Mouse (Mus musculus): ENCODE measurements around the gene Chit1.

Gene Chit1

GRCm38 (mm10) chr1:134099516-134100235, 11.4 kb upstream of the Chit1 start:
- DNase-seq = peak; percentile 38

DNA sequence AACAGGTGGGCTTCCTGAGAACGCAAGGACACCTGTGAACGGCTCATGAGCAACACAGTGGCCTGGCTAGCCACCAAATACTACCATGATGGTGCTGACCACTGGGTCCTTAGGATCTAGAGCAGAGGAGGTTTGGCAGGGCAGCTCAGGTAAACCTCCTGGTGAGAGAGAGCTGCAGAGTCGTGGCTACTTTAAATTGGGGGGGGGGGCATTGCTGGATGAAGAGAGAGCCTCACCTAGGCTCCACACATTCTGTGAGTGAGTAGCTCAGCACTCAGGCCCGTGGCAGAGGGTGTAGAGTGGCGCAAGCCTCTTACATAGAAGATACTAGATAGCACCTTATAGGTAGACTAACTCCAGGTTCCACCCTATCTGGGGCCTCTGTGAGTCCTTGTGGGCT, 10.6 kb upstream of the Chit1 start:
- DNase-seq = no peak

- no peak for DNase-seq
Observed at GRCm38 (mm10) chr1:134100928-134101327, 10.1 kb upstream of the Chit1 start.

- no peak for DNase-seq
Observed at GRCm38 (mm10) chr1:134101593-134101992, 9.4 kb upstream of the Chit1 start.

DNA sequence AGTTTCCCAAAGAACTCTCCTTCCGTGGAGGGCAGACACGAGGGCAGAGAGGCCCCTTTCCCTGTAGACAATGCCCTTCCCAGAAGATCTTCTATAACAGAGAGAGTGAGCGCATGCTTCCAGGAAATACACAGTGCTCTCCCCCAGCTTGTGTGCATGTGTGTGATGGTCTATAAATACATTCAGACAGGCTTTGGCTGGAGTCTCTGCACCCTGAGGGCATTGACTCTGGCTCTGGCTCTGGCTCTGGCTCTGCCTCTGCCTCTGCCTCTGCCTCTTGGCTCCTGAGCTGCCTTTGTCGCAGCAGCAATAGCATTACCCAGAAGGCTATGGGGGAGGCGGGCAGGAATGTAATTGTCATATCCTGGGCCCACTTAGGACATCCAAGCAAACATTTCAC, 7.2 kb upstream of the Chit1 start:
- DNase-seq = peak; percentile 74

GRCm38 (mm10) chr1:134105043-134105763, 5.8 kb upstream of the Chit1 start:
- DNase-seq = no peak

GRCm38 (mm10) chr1:134105764-134106430, 5.1 kb upstream of the Chit1 start:
- no peak for DNase-seq

- peak; percentile 80 for DNase-seq
Observed at GRCm38 (mm10) chr1:134106719-134107118, 4.3 kb upstream of the Chit1 start.

DNA sequence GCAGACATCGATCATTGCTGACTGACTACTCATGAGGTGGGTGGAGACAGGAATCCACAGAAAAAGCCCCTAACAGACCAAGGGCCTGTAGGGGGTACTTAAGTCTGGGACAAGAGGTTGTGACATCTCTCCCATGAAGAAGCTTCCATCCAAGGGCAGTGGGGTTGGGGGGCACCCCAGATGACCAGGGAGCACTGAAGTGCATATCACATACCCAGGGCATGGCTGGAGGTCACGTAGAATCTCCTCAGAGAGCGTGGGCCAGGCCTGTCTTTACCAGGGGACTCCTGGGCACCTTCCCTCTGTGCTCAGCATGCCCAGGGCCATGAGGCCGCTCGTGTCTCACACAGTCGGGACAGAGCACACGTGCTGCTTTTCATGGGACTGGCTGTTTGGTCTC, 3.3 kb upstream of the Chit1 start:
- no peak for DNase-seq

DNA sequence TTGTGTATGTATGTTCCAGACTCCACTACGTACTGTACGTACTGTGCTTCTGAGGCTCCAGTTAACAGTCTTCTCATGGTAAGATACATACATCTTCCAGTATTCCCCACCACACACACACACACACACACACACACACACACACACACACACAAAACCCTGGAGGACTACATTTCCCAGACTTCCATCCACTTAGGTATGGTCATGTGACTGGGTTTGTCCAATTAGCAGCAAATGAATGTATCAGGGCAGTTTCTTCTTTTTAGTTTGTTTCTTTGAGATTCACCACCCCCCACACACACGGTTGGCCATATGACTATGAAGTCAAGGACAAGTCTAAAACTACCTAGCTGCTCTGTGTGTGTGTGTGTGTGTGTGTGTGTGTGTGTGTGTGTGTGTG, 1.0 kb upstream of the Chit1 start:
- DNase-seq = no peak

GRCm38 (mm10) chr1:134110449-134110848, 593 bp upstream of the Chit1 start:
- no peak for DNase-seq

GRCm38 (mm10) chr1:134113560-134113959, 2.5 kb downstream of the Chit1 start:
- DNase-seq = no peak

DNA sequence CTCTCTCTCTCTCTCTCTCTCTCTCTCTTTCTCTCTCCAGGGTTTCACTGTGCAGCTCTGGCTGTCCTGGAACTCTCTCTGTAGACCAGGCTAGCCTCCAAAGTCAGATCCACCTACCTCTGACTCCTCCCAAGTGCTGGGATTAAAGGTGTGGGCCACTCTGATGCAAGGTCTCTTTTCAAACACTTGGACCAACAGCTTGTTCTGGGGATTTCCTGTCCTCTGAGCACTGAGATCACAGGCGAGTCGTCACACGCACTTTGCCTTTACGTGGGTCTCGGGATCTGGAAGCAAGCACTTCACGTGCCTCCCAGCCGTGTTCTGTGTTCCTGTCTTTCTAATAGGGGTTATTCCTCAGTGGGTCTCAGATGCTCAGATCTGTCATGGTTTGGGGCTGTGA, 3.0 kb downstream of the Chit1 start:
- DNase-seq = no peak

GRCm38 (mm10) chr1:134114730-134115129, 3.7 kb downstream of the Chit1 start:
- DNase-seq = no peak

- no peak for DNase-seq
Observed at GRCm38 (mm10) chr1:134115424-134115823, 4.4 kb downstream of the Chit1 start.

DNA sequence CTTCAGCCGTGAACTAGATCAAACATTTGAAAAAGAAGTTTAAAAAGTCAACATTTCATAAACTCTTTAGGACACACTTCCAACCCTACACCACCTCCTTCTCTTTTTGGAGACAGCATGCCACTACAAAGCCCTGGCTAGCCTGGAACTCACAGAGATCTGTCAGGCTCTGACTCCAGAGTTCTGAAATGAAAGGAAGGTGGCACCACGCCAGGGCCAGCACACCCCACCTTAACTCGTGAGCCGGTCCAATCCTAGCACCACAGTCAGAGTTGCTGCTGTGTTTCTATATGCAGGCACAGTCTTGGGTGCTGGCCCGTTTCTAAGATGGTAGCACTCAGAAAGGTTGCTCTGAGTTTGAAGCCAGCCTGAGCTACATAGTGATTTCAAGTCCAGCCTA, 6.1 kb downstream of the Chit1 start:
- no peak for DNase-seq

GRCm38 (mm10) chr1:134120179-134120578, 9.1 kb downstream of the Chit1 start:
- peak; percentile 92 for DNase-seq

GRCm38 (mm10) chr1:134122195-134122594, 11.2 kb downstream of the Chit1 start:
- DNase-seq = peak; percentile 58

DNA sequence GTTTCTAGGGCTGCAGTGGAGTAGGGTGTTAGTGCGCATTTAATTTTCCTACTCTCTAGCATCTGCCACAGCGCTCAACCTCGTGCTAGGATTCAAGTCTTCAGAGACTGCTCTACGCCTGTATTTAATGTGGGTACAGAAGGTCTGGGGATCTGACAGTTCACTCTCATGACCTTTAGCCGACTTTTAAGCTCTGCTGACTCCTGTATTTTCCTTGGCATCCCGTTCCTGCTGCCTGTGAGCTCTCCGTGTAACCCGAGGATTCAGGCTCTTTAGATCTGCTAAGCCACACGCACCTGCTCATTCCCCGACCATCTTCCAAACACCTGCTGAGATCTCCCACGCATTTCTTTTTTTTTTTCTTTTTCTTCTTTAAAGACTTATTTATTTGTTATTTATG, 22.3 kb downstream of the Chit1 start:
- no peak for DNase-seq

DNA sequence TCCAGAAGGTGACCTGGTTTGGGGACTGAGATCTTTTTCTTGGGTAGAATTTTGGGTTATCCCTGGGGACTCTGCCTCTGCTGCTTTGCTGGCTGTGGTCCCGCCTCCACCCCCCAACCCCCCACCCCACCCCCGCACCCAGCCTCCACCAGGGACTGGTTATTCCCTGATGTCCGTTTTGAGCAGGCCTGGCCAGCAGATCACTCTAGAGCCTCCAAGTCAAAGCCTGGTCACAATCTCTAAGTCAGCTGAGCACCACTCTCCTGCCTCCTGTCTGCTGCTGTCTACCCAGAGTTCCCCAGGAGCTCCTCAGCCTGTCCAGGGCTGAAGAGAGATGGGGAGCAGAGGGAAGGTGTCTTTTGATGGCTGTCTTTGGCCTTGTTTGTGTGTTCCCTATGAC, 25.3 kb downstream of the Chit1 start:
- no peak for DNase-seq

- no peak for DNase-seq
Observed at GRCm38 (mm10) chr1:134138424-134138823, 27.4 kb downstream of the Chit1 start.

- no peak for DNase-seq
Observed at GRCm38 (mm10) chr1:134142363-134142794, 31.3 kb downstream of the Chit1 start.

DNA sequence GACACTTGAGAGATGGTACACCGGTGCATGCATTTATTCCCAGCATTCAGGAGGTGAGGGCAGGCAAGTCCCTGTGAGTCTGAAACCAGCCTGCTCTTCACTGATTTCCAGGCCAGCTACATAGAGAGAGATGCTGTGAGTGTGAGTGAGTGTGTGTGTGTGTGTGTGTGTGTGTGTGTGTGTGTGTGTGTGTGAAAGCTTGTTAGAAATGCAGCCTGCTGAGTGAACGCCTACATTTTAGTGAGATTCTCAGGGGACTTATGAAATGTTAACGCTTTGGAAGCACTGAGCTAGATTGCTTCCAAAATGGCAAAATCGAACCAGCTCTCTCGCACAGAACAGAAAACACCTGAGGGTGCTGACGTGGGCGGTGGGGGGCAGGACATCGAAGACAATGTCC, 35.0 kb downstream of the Chit1 start:
- no peak for DNase-seq

DNA sequence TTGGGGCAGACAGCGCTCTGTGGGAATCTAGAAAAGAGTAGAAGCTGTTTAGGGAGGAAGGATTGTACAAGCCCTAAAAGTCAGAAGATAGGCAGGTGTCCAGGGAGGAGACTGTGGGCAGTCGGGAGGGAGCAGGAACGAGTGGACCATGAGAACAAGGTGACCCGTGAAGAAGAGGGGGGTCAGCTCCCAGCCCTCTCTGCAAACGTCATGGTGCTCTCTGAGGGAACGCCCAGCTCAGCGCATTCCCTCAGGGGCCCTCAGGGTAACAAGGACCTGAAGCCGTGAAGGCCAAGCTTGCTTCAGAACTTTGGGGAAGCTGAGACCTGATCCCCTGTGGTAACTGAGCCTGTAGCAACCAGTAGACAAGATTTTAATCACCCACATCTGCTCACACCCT, 39.0 kb downstream of the Chit1 start:
- DNase-seq = no peak

Measured in lung, postnatal 10 days (tissue).